Mouse (Mus musculus): ENCODE data around the gene Zfp575.

Gene Zfp575

GRCm38 (mm10) chr7:24564607-24565265, 22.7 kb downstream of the Zfp575 start:
- peak; percentile 73 to 82 for DNase-seq (ENCODE audit: low read depth in 2 of 2, low spot score in 2 of 2)

DNA sequence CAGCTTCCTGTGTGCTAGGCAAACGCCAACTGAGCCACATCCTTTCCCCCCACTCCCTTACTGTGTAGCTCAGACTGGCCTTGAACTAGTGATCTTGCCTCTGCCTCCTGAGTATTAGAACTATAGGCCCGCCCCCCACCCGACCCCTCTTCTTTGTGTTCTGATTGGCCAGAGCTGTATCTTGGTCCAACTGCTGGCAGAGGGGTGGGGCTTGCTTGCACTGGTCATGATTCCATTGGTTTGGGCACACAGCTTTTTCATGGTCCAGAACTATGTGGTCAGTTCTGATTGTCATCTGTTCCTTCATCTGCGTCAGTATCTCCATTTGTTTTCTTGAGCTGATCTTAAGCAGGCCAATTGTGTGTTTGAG, 23.6 kb downstream of the Zfp575 start:
- DNase-seq (ENCODE audit: low read depth in 2 of 2, low spot score in 2 of 2) = no peak

DNA sequence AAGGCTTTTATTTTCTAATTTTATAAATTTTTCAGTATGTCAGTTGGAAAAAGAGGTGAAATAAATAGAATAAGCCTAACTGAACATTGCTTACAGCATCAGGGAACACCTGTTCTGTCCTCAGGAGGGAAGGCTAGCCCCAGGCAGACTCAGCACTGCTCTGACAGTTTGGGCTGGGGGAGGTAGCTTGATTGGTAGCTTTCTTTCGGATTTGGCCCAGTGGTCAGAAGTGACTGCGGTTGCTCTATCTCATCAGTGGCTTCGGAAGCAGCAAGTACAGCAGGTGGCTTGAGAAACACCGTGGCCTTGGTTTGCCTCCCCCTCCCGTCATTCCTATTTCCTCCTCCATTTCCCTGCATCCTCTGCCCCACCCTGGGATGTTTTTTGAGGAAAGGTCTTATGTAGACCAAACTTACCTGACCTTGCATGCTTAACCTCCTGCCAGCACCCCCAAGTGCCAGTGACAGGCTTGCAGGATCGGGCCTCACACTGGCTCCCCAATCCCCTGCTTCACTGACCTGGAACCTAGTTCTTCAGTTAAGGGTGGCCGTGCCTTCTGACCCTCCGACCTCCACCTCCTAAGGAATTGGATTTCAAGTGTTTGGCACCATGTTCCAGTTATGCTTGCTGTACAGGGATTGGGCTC, 24.1 kb downstream of the Zfp575 start:
- no peak for DNase-seq (ENCODE audit: low read depth in 2 of 2, low spot score in 2 of 2)

- DNase-seq (ENCODE audit: low read depth in 2 of 2, low spot score in 2 of 2) = no peak
These were observed 26.0 kb downstream of the Zfp575 start for GRCm38 (mm10) chr7:24561450-24561849.

DNA sequence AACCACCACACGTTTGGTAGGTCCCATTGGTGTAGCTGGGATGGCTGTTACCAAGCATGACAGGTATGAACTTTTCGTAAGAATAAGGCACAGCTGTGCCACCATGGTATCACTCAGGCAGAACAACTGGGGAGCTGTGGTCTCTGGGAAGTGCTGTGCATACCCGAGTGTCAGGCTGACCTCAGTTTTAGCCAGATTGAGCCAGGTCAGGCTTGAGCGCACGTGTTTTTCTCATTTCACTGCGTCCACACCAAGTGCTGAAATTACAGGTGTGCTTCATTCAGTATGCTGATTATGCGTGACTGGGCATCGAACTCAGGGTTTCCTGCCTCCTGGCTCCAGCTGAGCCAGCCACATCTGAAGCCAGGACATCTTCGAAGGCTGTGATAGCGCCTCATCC, 31.7 kb downstream of the Zfp575 start:
- no peak for DNase-seq (ENCODE audit: low read depth in 2 of 2, low spot score in 2 of 2)

DNA sequence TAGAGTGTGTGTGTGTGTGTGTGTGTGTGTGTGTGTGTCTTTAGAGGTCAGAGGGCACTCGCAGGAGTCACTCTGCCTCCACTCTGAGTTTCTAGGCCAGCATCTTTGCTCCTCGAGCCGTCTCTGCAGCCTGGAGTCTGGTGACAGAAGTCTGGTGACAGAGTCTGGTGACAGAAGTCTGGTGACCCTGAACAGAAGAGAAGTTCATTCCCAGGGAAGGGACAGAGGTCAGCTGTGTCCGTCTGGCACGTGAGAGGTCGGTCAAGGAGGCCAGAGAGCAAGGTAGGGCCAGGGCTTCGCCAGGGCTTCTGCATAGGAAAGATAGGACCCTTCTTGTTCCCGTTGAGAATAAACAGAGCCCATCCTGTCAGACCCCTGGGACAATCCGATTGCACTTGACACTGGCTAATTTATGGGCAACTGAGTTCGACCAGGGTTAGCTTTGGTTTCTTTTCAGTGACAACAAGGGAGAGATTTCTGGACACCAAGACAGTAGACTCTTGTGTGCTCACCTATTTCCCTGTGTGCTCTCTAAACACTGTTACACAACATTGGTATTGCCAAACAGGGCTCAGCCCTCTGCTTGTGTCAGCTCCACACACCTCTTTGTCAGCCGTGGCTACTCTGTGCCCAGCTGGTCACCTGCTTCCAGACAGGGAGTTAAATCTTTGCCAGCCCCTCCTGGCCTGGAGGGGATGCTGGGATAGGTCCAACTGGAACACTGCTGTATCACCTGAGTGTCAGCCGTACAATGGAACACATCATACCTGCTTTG, 35.3 kb downstream of the Zfp575 start:
- DNase-seq (ENCODE audit: low read depth in 2 of 2, low spot score in 2 of 2) = no peak

- DNase-seq (ENCODE audit: low read depth in 2 of 2, low spot score in 2 of 2) = no peak
These were observed 39.9 kb downstream of the Zfp575 start for GRCm38 (mm10) chr7:24547534-24548036.

DNA sequence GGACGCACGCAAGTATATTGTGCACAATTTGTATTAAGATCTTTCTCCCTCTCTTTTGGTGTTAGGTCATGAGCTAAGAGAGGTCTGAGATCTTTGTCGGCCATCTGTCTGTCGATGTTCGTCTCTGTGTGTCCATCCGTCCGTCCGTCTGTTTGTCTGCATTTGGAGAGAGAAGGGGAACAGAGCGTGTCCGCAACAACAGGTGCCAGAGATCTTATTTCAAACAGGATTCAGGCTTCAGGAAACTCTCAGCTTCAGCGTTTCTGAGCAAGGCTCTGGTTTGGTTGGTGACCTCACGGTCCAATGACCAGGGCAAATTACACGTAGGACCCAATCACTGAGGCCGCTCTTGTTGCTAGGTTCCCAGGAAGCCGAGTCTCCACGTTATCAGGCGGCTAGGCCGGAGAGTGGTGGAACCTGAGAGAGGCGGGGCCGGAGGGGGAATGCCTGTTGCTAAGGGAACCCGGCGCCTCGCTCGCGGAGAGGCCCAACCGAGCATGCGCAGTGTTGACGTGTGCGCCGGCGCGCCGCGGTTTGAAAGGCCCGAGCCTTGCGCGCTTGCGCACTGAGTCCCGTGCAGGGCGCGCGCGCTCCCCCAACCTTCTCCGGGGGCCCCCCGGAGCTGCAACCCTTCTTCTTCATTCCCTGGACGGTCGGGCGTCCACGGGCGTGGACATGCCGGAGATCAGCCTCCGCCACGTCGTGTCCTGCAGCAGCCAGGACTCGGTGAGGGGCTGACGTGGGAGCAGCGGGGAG, 40.6 kb downstream of the Zfp575 start:
- DNase-seq (ENCODE audit: low read depth in 2 of 2, low spot score in 2 of 2) = peak; percentile 98 to 99

DNA sequence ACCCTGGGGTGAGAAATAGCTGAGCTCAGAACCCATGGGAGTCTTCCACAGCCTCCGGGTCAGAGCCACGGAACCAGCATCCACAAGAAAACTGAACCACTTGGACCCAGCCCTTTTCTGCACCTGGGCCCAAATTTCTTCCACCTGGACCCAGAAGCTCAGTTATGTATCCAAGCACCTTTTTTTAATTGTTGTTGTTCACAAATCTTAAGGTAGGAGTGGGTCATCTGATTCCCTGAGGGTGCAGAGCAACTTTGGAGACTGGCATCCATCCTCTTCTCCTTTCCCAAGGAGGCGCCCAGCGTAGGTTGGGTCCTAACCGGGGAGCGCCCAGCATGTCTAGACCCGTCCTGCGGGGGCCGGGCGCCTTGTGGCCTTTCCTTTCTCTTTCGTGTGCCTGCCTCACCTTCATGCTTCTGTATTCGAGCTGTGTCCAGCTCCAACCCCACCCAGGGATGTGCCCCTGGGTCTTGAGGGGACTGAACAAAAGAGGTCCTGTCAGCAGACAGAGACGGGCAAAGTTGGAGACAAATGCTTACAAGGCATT, 41.3 kb downstream of the Zfp575 start, which contains the start of the genes Pinlyp and Xrcc1:
Gene Pinlyp (minus strand): TSS at position 51 of the 547 bp plus-strand sequence.
Gene Xrcc1 (plus strand): TSS at position 222 of the 547 bp plus-strand sequence.
- no peak for DNase-seq (ENCODE audit: low read depth in 2 of 2, low spot score in 2 of 2)

GRCm38 (mm10) chr7:24544506-24544905, 42.9 kb downstream of the Zfp575 start:
- DNase-seq (ENCODE audit: low read depth in 2 of 2, low spot score in 2 of 2) = no peak

DNA sequence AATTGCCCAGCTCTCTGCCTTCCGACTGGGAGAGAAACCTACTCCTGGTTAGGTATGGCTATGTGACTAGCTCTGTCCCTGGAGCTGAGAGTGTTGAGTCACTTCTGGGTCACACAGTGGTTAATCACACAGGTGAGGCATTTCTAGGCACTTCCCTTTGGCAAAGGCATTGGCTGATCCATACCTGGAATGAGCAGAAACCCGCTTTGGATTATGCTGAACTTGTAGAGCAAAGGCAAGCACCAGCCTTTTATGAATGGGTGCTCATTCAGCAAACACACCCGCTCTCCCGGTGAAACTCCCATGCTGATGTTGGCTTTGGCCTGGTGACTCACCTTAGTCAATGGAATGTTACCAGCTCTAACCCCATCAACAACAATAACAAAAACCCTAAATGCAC, 47.8 kb downstream of the Zfp575 start:
- DNase-seq (ENCODE audit: low read depth in 2 of 2, low spot score in 2 of 2) = no peak

DNA sequence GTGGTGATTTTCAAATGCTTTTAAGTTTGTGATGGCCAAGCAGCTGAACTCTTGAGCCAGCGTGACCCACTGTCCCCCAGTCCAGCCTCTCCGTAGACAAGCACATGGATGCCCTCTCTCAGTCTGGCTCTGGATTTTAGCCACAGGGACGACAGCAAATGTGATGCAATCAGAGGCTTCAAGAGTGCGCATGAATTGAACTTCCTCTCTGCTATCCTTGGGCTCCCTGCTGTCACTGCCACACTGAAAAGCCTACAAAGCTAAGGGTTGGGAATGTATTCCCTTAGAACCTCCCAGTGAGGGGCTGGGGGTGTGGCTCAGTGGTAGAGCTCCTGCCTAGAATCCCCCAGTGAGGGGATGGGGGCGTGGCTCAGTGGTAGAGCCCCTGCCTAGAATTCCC, 48.7 kb downstream of the Zfp575 start:
- no peak for DNase-seq (ENCODE audit: low read depth in 2 of 2, low spot score in 2 of 2)

- DNase-seq (ENCODE audit: low read depth in 2 of 2, low spot score in 2 of 2) = no peak
These were observed 49.3 kb downstream of the Zfp575 start for GRCm38 (mm10) chr7:24538154-24538553.

DNA sequence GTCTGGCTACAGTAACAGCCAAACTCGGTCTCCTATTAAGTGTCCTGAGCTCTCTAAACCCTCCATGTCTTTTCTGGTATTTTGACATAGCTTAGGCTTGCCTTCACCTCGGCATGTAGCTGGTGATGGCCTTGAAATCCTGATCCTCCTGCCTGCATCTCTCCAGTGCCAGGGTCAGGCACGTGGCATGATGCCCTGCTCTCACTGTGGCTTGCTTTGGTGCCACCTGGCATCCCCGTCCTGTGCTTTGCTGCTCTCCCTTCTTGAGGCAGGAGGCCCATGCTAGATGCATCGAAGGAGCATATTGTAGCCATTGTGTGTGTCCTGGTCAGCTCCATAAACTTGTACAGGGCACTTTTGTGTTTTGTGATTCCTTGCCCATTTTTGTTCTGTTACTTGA, 49.9 kb downstream of the Zfp575 start:
- DNase-seq (ENCODE audit: low read depth in 2 of 2, low spot score in 2 of 2) = no peak

- DNase-seq (ENCODE audit: low read depth in 2 of 2, low spot score in 2 of 2) = no peak
These were observed 50.4 kb downstream of the Zfp575 start for GRCm38 (mm10) chr7:24537081-24537480.

DNA sequence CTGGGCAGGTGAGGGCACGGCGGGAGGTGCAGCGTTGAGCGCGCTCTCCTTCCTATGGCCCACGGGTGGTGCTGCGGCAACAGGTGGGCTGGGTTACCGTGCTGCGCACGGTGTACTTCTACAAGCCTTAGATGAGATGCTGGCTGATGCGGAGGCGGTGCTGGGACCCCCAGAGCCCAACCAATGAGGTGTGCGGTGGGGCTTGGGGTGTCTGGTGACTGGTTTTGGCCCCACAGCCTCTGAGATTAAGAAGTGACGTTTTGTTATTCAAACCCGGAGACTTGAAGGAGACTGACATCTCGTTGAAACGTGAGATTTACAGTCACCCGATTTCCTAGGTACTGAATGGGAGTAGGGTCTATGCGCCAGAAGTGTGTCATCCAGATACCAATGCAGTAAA, 53.1 kb downstream of the Zfp575 start:
- DNase-seq (ENCODE audit: low read depth in 2 of 2, low spot score in 2 of 2) = no peak
